Mouse (Mus musculus) R1 (cell line): Measurements from ENCODE around the gene Fbxo48.

Source experiments
- DNase-seq: peaks from one replicate; pipeline ENCODE4 v3.0.0-alpha.2; 2018; ENCODE audit warnings: low read depth, low spot score

The Fbxo48 gene

DNA sequence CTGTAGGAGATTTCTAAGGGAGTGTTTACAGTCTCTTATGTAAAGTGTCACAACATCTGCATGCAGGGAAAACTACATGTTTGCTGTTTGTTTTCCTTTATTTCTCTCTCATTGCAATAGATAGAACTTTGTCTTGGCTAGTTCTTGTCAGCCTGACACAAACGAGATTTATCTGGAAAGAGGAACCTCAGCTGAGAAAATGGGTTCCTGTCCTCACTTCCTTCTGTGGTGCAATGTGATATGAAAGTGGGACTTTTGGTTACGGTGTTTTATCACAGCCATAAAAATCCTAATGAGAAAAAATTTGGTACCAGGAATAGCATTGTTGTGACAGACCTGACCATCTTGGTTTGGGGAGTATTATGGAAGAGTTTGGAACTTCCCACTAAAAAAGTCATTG, 18.5 kb downstream of the Fbxo48 start:
- DNase-seq, result no peak

DNA sequence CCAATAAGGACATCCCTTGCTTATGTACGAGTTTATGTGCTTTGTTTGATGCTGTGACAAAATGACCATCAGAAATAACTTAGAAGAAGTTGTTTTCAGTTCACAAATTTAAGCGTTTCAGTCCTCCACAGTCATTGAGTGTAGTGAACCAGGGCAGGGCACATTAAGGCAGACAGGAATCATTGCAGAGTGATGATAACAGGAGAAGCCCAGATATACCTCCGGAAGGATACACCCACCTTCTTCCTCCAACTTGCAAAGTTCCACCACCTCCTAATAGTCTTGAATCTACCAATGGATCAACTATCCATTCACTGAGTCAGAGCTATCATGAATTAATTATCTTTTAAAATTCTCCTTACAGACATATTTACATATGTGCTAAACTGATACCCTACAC, 20.9 kb downstream of the Fbxo48 start:
- DNase-seq, result no peak

GRCm38 (mm10) chr11:16973086-16973485, 21.9 kb downstream of the Fbxo48 start:
- no peak for DNase-seq

DNA sequence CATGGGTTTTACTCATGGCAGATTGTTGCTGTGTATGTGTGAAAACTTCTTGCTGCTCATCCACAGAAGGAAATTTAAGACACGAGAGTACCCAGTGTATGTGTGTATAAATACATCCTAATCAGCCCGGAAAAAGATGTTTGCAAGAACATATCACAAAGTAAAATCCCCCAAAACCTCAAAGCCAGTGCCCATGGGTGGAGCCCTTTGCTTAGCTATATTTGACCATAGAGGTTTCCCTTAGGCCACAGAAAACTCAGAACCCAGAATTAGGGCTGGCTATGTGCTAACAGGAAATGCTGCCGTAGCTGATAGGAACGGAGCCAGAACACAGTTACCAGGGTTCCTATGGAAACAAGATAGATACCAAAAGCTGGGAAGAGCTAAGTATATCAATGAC, 25.8 kb downstream of the Fbxo48 start:
- no peak for DNase-seq

DNA sequence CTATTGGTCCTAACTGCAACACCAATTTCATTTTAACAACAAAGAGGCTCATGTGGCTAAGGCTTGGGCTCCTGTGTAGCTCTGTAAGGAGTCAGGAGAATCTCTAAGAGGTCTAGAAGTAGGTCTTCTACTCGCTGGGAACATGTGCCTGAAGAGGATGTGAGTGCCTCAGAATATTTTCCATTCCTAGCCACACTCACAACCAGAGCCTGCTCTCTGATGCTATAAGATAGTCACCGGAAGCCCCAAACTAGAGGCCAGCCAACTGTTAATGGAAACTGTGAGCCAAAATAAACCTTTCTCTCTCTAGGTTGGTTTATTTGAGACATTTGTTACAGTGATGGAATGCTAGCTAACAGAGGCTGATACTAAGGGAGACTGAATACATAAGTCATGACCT, 26.4 kb downstream of the Fbxo48 start:
- DNase-seq, result no peak

GRCm38 (mm10) chr11:16978161-16978707, 27.1 kb downstream of the Fbxo48 start:
- DNase-seq, result no peak

- no peak for DNase-seq
Measured at GRCm38 (mm10) chr11:16986550-16987187, 35.5 kb downstream of the Fbxo48 start.

DNA sequence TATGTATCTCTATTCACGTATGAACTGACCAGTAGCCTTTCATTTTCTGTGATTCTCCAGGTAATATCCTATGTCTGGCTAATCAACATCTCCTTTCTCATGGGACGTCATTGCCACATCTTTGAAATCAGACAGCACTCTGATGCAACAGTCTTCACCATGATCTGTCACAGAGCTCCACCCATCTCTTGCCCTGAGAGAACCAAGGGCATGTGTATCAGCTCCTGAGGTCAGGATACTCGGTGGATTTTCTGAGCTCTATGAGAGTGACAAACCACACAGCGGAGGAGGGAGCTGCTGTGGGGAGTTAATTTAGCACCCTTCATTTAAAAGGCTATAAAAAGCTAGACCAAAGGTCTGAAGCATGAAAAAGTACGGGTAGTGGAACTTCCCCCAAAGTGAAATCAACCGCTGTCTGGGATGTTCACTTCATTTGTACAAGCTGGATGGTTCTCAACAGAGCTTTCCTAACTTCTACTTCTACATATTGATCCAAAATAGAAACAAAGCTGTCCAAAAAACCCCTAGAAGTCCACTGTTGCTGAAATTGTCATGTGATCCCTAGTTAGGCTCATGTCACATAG, 36.7 kb downstream of the Fbxo48 start:
- DNase-seq, result no peak

GRCm38 (mm10) chr11:16989885-16990284, 38.7 kb downstream of the Fbxo48 start:
- DNase-seq, result no peak

- no peak for DNase-seq
Measured at GRCm38 (mm10) chr11:16992880-16993279, 41.7 kb downstream of the Fbxo48 start.

DNA sequence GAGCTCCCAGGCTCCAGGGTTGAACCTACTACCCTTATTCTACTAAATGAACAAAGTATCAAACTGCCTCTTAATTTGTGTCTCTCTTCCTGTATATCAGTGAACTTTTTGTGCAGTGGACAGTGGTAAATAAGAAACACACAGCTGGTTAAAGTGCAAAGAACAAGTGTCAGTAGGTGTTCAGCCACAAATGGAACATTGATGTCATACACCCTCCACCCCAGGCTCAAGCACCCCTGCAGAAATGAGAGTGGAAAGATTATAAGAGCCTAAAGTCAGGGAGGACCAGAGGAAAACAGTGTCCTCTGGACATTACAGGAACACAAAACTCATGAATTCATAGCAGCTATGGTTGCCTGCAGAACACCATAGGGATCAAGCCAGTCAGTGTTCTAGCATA, 45.6 kb downstream of the Fbxo48 start:
- no peak for DNase-seq

DNA sequence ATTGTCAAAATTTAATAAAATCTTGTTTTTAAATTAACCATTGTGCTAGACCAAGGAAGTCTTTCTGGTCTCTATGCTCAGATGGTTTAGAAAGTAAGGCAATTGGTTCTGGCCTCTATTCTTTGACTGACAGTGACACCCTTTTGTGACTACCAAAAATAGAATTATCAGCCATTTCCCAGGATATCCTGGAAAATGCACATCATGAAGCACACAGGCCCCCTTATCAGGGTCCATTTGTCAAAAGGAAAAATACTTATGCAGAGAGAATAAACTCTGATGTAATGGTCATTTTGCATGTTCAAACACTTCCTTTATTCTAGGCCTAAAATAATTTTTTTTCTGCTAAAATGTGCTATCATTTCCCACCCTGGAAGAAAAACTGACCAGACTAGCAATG, 46.3 kb downstream of the Fbxo48 start:
- no peak for DNase-seq

DNA sequence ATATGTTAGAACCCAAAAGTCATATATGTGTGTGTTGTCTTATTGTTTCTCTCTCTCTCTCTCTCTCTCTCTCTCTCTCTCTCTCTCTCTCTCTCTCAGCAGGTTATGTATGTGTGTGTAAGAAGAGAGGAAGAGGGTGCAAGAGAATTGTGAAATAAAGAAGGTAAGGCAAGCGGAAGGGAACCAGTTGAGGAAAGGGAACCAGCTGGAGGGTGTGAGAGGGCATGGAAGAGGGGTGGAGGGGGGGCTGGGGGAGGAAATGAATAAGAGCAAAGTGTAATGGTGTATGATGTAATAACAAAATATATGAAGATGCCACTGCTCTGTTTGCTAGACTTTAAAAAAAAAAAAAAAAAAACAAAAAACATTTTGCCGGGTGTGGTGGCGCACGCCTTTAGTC, 48.2 kb downstream of the Fbxo48 start:
- no peak for DNase-seq

DNA sequence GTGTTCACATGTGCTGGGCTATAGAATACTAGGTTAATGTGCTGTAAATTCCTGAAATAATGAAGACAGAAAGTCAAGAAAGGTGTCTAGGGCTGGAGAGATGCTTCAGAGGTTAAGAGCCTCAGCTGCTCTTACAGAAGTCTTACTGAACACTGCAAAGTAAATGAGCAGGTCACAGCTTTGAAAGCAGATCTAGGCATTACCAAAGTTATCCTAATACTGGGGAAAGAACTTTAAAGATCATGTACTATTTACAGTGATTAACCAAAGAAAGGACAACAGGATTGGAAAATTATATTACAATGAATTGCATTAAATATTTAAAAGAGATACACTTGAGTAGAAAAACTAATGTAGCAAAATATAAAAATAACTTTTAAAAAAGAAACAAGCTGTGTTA, 48.8 kb downstream of the Fbxo48 start:
- no peak for DNase-seq

GRCm38 (mm10) chr11:17000353-17001334, 49.5 kb downstream of the Fbxo48 start:
- DNase-seq, result no peak

- no peak for DNase-seq
Measured at GRCm38 (mm10) chr11:17002739-17003373, 51.7 kb downstream of the Fbxo48 start.

- DNase-seq, result no peak
Measured at GRCm38 (mm10) chr11:17003757-17004156, 52.6 kb downstream of the Fbxo48 start.
